Mouse (Mus musculus): Measurements from ENCODE around the gene Tmem217.

DNA sequence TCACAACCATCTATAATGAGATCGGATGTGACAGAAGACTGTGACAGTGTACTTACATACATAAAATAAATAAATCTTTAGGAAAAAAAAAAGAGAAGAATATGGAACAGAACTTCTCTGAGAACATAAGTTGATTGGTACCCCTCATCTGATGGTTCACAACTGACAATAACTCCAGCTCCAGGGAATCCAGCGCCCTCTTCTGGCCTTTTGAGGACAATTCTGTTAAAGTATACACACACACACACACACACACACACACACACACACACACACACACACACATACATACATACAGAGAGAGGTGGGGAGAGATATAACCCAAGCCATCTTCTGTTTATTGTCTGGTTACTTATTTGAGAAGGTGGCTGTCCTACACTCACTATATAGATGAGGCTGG is 67.8 kb downstream of the Tmem217 start:
- TF ChIP-seq CTCF (conservative IDR thresholded peaks at IDR 0.05; ENCODE audit: low read length) (peak; percentile 30; the same call in 1 of the 2 replicates), POU5F1 (IDR thresholded peaks at IDR 0.05; ENCODE audit: borderline replicate concordance, low read length) (no peak)

Data from E14TG2a.4 (cell line).